Mouse (Mus musculus) kidney, embryonic 16.5 days (tissue): ENCODE results near the gene Mast4. TPM values are rescaled to one million over a fixed set of nuclear protein-coding genes. Genes with fewer than 3 reads are reported as not detected.

Experiments
- ATAC-seq: fragments of 200-750 bp; cut with Nextera tagmentation; 2 replicates; pipeline ENCODE4 v1.8.0; 2017; ENCODE audit warnings: moderate TSS enrichment; ENCODE audit not compliant: low FRiP score, low TSS enrichment
- H3K27ac ChIP-seq: fragments of 300-500 bp; sonication (generic); 2 replicates; pipeline ENCODE4 v1.5.1; 2014; ENCODE audit warnings: low read length
- H3K27me3 ChIP-seq: fragments of 300-500 bp; sonication (generic); 2 replicates; pipeline ENCODE4 v1.6.1; 2014; ENCODE audit warnings: low read length, control low read depth, mixed read lengths; ENCODE audit not compliant: insufficient read depth
- H3K36me3 ChIP-seq: fragments of 300-500 bp; sonication (generic); 2 replicates; pipeline ENCODE4 v1.6.1; 2014; ENCODE audit warnings: low read length, control low read depth, mixed read lengths; ENCODE audit not compliant: insufficient read depth
- H3K4me1 ChIP-seq: fragments of 300-500 bp; sonication (generic); 2 replicates; pipeline ENCODE4 v1.6.1; 2014; ENCODE audit warnings: low read length, control low read depth, mixed read lengths; ENCODE audit not compliant: insufficient read depth
- H3K4me2 ChIP-seq: fragments of 300-500 bp; sonication (generic); replicated peaks from 2 replicates; pipeline ENCODE4 v1.6.1; 2014; ENCODE audit warnings: low read depth, low read length
- H3K4me3 ChIP-seq: fragments of 300-500 bp; sonication (generic); 2 replicates; pipeline ENCODE4 v1.5.1; 2014; ENCODE audit warnings: mild to moderate bottlenecking, low read length
- H3K9ac ChIP-seq: fragments of 300-500 bp; sonication (generic); replicated peaks from 2 replicates; pipeline ENCODE4 v1.6.1; 2014; ENCODE audit warnings: low read length
- H3K9me3 ChIP-seq: fragments of 300-500 bp; sonication (generic); 2 replicates; pipeline ENCODE4 v1.6.1; 2016; ENCODE audit warnings: low read length, control low read depth
- WGBS: fragments of 180-500 bp; shearing (Covaris S2); extraction: QIAGEN DNeasy Blood & Tissue Kit; methylation state at CpG from one replicate; pipeline ENCODE4 v1.1.7; 2014; 5-methylcytosine and 5-hydroxymethylcytosine counted together
- polyA plus RNA-seq: library from polyadenylated mRNA; unstranded; fragments of >200 nt; fragmentation: Nextera tagmentation; extraction: Ambion mirVana; gene quantifications from 2 replicates; pipeline ENCODE4 v1.2.1, GENCODE M21; 2015

Mast4 gene
- polyA plus RNA-seq, 1 experiment from 2014 or later: 19.9 TPM

- no peaks in the 10 kb centered on the region for H3K27me3 ChIP-seq
- no peak overlapping the region for H3K4me2 ChIP-seq
- 0 out of 2 replicates have a peak, but pooled peaks cover 2% of the 10 kb centered on the region for H3K4me1 ChIP-seq
- H3K9me3 ChIP-seq: no peaks in the 10 kb centered on the region
- H3K4me3 ChIP-seq: no peak overlapping the region
- whole genome bisulfite sequencing: 85% methylated on average over 1 of the region's 1 CpGs
- H3K9ac ChIP-seq: no peak overlapping the region
- ATAC-seq: no peak
- no peak overlapping the region for H3K27ac ChIP-seq
- peaks cover 29% of the 10 kb centered on the region; the same call in 1 of the 2 replicates for H3K36me3 ChIP-seq
Measured at GRCm38 (mm10) chr13:102764218-102764617, 570.1 kb downstream of the Mast4 start.

- ATAC-seq: no peak
Measured at GRCm38 (mm10) chr13:102762203-102762602, 572.1 kb downstream of the Mast4 start.

GRCm38 (mm10) chr13:102761410-102761809 lies 572.9 kb downstream of the Mast4 start:
- no peak overlapping the region for H3K27ac ChIP-seq
- H3K27me3 ChIP-seq: no peaks in the 10 kb centered on the region
- H3K9me3 ChIP-seq: no peaks in the 10 kb centered on the region
- H3K9ac ChIP-seq: no peak overlapping the region
- H3K4me2 ChIP-seq: no peak overlapping the region
- ATAC-seq: no peak
- no peak overlapping the region for H3K4me3 ChIP-seq
- 69% methylated on average over 9 of the region's 9 CpGs for WGBS
- H3K36me3 ChIP-seq: peaks cover 43% of the 10 kb centered on the region
- 0 out of 2 replicates have a peak, but pooled peaks cover 2% of the 10 kb centered on the region for H3K4me1 ChIP-seq

More at GRCm38 (mm10) chr13:102762203-102762602, 572.1 kb downstream of the Mast4 start:
- Histone ChIP-seq H3K9ac (no peak overlapping the region), H3K4me1 (0 out of 2 replicates have a peak, but pooled peaks cover 2% of the 10 kb centered on the region), H3K27ac (no peak overlapping the region), H3K27me3 (no peaks in the 10 kb centered on the region), H3K9me3 (no peaks in the 10 kb centered on the region), H3K4me3 (no peak overlapping the region), H3K36me3 (peaks cover 45% of the 10 kb centered on the region), H3K4me2 (no peak overlapping the region)
- 86% methylated on average over 10 of the region's 10 CpGs for WGBS

GRCm38 (mm10) chr13:102758021-102758420 lies 576.3 kb downstream of the Mast4 start:
- no peak overlapping the region for H3K4me2 ChIP-seq
- H3K9me3 ChIP-seq: no peaks in the 10 kb centered on the region
- WGBS: 94% methylated on average over 6 of the region's 6 CpGs
- H3K4me3 ChIP-seq: no peak overlapping the region
- H3K27me3 ChIP-seq: no peaks in the 10 kb centered on the region
- no peak for ATAC-seq
- no peak overlapping the region for H3K9ac ChIP-seq
- peaks cover 28% of the 10 kb centered on the region for H3K36me3 ChIP-seq
- H3K4me1 ChIP-seq: peaks cover 6% of the 10 kb centered on the region; the same call in 1 of the 2 replicates
- H3K27ac ChIP-seq: no peak overlapping the region

GRCm38 (mm10) chr13:102756071-102756470 lies 578.2 kb downstream of the Mast4 start:
- WGBS: 84% methylated on average over 8 of the region's 8 CpGs
- H3K9ac ChIP-seq: no peak overlapping the region
- H3K4me3 ChIP-seq: no peak overlapping the region
- H3K9me3 ChIP-seq: no peaks in the 10 kb centered on the region
- peaks cover 4% of the 10 kb centered on the region; the same call in 1 of the 2 replicates for H3K4me1 ChIP-seq
- H3K27ac ChIP-seq: no peak overlapping the region
- no peaks in the 10 kb centered on the region for H3K27me3 ChIP-seq
- H3K4me2 ChIP-seq: no peak overlapping the region
- H3K36me3 ChIP-seq: peaks cover 31% of the 10 kb centered on the region
- ATAC-seq: no peak

- Histone ChIP-seq H3K9ac (no peak overlapping the region), H3K36me3 (peaks cover 29% of the 10 kb centered on the region), H3K27ac (no peak overlapping the region), H3K9me3 (no peaks in the 10 kb centered on the region), H3K4me3 (no peak overlapping the region), H3K27me3 (no peaks in the 10 kb centered on the region), H3K4me2 (no peak overlapping the region), H3K4me1 (peaks cover 4% of the 10 kb centered on the region; the same call in 1 of the 2 replicates)
- no peak for ATAC-seq
- WGBS: 94% methylated on average over 8 of the region's 8 CpGs
Measured at GRCm38 (mm10) chr13:102755124-102755523, 579.2 kb downstream of the Mast4 start.

GRCm38 (mm10) chr13:102753714-102754556 lies 580.4 kb downstream of the Mast4 start:
- WGBS: 71% methylated on average over 19 of the region's 19 CpGs
- H3K27ac ChIP-seq: no peak overlapping the region
- H3K4me2 ChIP-seq: no peak overlapping the region
- no peak overlapping the region for H3K4me3 ChIP-seq
- H3K36me3 ChIP-seq: peaks cover 29% of the 10 kb centered on the region
- H3K9me3 ChIP-seq: no peaks in the 10 kb centered on the region
- H3K4me1 ChIP-seq: peaks cover 4% of the 10 kb centered on the region; the same call in 1 of the 2 replicates
- peak; percentile 61; the same call in 1 of the 2 replicates for ATAC-seq
- no peaks in the 10 kb centered on the region for H3K27me3 ChIP-seq
- no peak overlapping the region for H3K9ac ChIP-seq

- no peak overlapping the region for H3K4me3 ChIP-seq
- no peak overlapping the region for H3K4me2 ChIP-seq
- ATAC-seq: no peak
- H3K4me1 ChIP-seq: peaks cover 4% of the 10 kb centered on the region; the same call in 1 of the 2 replicates
- H3K9me3 ChIP-seq: no peaks in the 10 kb centered on the region
- 88% methylated on average over 10 of the region's 10 CpGs for WGBS
- H3K27ac ChIP-seq: no peak overlapping the region
- peaks cover 23% of the 10 kb centered on the region for H3K36me3 ChIP-seq
- H3K27me3 ChIP-seq: no peaks in the 10 kb centered on the region
- no peak overlapping the region for H3K9ac ChIP-seq
Measured at GRCm38 (mm10) chr13:102749891-102750290, 584.4 kb downstream of the Mast4 start.

GRCm38 (mm10) chr13:102749194-102749593 lies 585.1 kb downstream of the Mast4 start:
- Histone ChIP-seq H3K9me3 (no peaks in the 10 kb centered on the region), H3K27ac (no peak overlapping the region), H3K36me3 (peaks cover 23% of the 10 kb centered on the region), H3K4me1 (peaks cover 4% of the 10 kb centered on the region; the same call in 1 of the 2 replicates), H3K27me3 (no peaks in the 10 kb centered on the region), H3K4me3 (no peak overlapping the region), H3K4me2 (no peak overlapping the region), H3K9ac (no peak overlapping the region)
- no peak for ATAC-seq
- WGBS: 39% methylated on average over 6 of the region's 6 CpGs
